Mouse (Mus musculus): ENCODE measurements at regions not wholly inside any gene's neighbourhood (a gene's known extent, or its start where the extent isn't known, plus 50 kb on each side); places are given as distances from the start of the nearest gene placed in this dataset.

DNA sequence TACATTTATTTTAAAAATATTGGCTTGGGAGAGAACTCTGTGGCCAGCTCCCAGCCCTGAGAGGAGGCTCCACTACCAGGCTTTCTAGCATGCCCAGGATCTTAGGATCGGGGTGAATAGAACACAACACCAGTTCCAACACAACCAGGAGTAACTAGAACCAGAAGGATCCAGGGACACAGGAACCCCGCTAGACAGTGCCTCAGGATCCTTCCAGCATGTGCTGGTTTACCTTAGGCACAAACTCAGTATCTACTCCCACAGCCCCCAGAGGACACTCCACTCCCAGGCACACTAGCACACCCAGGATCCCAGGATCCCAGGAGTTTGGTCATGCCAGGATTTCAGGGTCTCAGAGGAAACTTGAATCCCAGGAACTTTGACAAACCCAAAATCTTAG is 3537.8 kb upstream of the Gm7489 start:
- DNase-seq (ENCODE audit: extremely low read depth, low read depth, low spot score) = no peak
- H3K36me3 ChIP-seq (ENCODE audit: control insufficient read depth, insufficient read depth, low read length) = no peaks in the 10 kb centered on the region
- WGBS = 100% methylated on average over 2 of the region's 2 CpGs
- no peak overlapping the region for H3K27ac ChIP-seq (replicated peaks; ENCODE audit: insufficient read depth, low read depth, low read length)
- no peak overlapping the region for H3K9ac ChIP-seq (ENCODE audit: low read depth, low read length)
- no peak overlapping the region for H3K4me3 ChIP-seq (ENCODE audit: insufficient read depth, low read depth, low read length)
- TF ChIP-seq CTCF (IDR thresholded peaks at IDR 0.05; ENCODE audit: low read depth, low read length) (no peak), POLR2A (IDR thresholded peaks at IDR 0.05; ENCODE audit: extremely low read depth, insufficient read depth, low read length) (no peak)
- H3K79me2 ChIP-seq (ENCODE audit: control insufficient read depth, insufficient read depth, low read length) = no peaks in the 10 kb centered on the region
- no peaks in the 10 kb centered on the region for H3K27me3 ChIP-seq (ENCODE audit: control insufficient read depth, insufficient read depth, low read length)
- H3K4me1 ChIP-seq (ENCODE audit: control insufficient read depth, insufficient read depth, low read length) = no peaks in the 10 kb centered on the region

DNA sequence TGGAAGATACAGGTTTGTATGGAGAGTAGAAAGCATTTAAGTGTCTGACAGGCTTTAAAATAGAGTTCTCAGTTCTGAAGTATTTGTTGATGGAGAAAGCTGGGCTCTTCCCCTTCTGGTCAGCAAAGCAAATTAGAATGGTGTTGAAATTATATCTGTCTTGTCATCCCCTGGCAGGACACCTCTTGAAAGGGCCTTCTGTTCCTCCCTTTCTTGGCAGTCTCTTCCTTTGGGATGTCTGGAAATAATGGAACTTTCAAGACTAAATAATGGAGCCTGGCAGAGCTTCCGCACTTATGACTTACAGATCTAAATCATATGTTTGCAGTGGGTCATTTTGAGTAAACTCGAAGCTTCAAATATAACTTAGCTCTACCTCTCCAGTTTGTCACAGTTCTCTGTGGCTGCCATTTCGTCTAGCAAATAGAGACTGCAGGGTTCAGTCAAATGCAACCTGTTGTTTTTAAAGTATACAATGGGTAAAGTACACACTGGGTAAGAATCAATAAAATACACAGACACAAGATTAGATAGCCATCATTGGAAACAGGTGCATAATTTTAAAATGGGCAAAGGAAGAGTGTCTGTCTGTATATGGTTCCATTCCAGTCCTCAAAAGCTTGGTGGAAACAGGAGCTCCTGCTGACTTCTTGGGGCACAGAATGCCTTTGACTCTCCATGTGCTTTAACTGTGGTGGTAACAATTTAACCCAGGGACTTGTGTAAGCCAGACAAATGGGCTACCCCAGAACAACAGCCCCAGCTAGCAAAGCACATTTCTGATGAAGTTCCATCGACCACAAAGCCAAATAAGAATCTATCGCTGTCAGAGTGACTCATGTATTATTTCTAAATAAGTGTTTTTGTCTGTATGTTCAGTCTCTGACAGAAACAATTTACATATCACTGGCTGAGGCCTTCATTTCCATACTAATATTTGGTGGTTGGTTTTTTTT is 3524.4 kb upstream of the Gm7489 start:
- H3K36me3 ChIP-seq (ENCODE audit: control insufficient read depth, insufficient read depth, low read length) = no peaks in the 10 kb centered on the region
- WGBS = 22% methylated on average over 5 of the region's 5 CpGs
- no peaks in the 10 kb centered on the region for H3K27me3 ChIP-seq (ENCODE audit: control insufficient read depth, insufficient read depth, low read length)
- no peak overlapping the region for H3K4me3 ChIP-seq (ENCODE audit: insufficient read depth, low read depth, low read length)
- peak overlapping the region; percentile 91 for H3K27ac ChIP-seq (replicated peaks; ENCODE audit: insufficient read depth, low read depth, low read length)
- no peaks in the 10 kb centered on the region for H3K79me2 ChIP-seq (ENCODE audit: control insufficient read depth, insufficient read depth, low read length)
- TF ChIP-seq CTCF (IDR thresholded peaks at IDR 0.05; ENCODE audit: low read depth, low read length) = no peak
- no peak for TF ChIP-seq POLR2A (IDR thresholded peaks at IDR 0.05; ENCODE audit: extremely low read depth, insufficient read depth, low read length)
- H3K4me1 ChIP-seq (ENCODE audit: control insufficient read depth, insufficient read depth, low read length) = peaks cover 13% of the 10 kb centered on the region
- H3K9ac ChIP-seq (ENCODE audit: low read depth, low read length) = no peak overlapping the region
- DNase-seq (ENCODE audit: extremely low read depth, low read depth, low spot score) = peak; percentile 86

DNA sequence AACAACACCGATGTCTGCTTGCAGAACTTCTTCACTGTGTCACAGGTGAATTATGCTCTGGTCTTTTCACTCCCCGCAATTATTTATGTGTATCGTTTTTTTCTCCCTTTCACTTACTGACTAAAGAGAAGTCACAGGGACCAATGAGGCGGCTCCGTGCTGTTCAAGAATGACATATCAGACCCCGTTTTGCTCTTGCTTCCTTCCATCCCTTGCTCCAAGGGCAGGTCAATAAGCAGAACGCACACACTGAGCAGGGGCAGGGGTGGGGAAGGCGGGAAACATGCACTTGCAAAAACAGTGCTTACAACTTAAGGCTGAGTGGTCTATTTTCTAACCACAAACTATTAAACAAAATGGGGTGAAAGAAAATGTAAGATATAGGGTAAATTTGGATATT is 3523.4 kb upstream of the Gm7489 start:
- no peaks in the 10 kb centered on the region for H3K79me2 ChIP-seq (ENCODE audit: control insufficient read depth, insufficient read depth, low read length)
- TF ChIP-seq CTCF (IDR thresholded peaks at IDR 0.05; ENCODE audit: low read depth, low read length) (no peak), POLR2A (IDR thresholded peaks at IDR 0.05; ENCODE audit: extremely low read depth, insufficient read depth, low read length) (no peak)
- WGBS = 43% methylated on average over 8 of the region's 8 CpGs
- H3K27ac ChIP-seq (replicated peaks; ENCODE audit: insufficient read depth, low read depth, low read length) = peak overlapping the region; percentile 96
- peak overlapping the region; percentile 49; the same call in 1 of the 2 replicates for H3K9ac ChIP-seq (ENCODE audit: low read depth, low read length)
- H3K4me1 ChIP-seq (ENCODE audit: control insufficient read depth, insufficient read depth, low read length) = peaks cover 13% of the 10 kb centered on the region
- no peaks in the 10 kb centered on the region for H3K36me3 ChIP-seq (ENCODE audit: control insufficient read depth, insufficient read depth, low read length)
- H3K27me3 ChIP-seq (ENCODE audit: control insufficient read depth, insufficient read depth, low read length) = no peaks in the 10 kb centered on the region
- no peak overlapping the region; the same call in 1 of the 2 replicates for H3K4me3 ChIP-seq (ENCODE audit: insufficient read depth, low read depth, low read length)
- no peak for DNase-seq (ENCODE audit: extremely low read depth, low read depth, low spot score)

GRCm38 (mm10) chr15:50361751-50362507 is 3522.8 kb upstream of the Gm7489 start:
- no peak overlapping the region; the same call in 1 of the 2 replicates for H3K27ac ChIP-seq (replicated peaks; ENCODE audit: insufficient read depth, low read depth, low read length)
- peaks cover 13% of the 10 kb centered on the region for H3K4me1 ChIP-seq (ENCODE audit: control insufficient read depth, insufficient read depth, low read length)
- no peaks in the 10 kb centered on the region for H3K36me3 ChIP-seq (ENCODE audit: control insufficient read depth, insufficient read depth, low read length)
- H3K79me2 ChIP-seq (ENCODE audit: control insufficient read depth, insufficient read depth, low read length) = no peaks in the 10 kb centered on the region
- DNase-seq (ENCODE audit: extremely low read depth, low read depth, low spot score) = peak; percentile 93
- 2% methylated on average over 4 of the region's 4 CpGs for WGBS
- no peak overlapping the region for H3K9ac ChIP-seq (ENCODE audit: low read depth, low read length)
- H3K27me3 ChIP-seq (ENCODE audit: control insufficient read depth, insufficient read depth, low read length) = no peaks in the 10 kb centered on the region
- TF ChIP-seq CTCF (IDR thresholded peaks at IDR 0.05; ENCODE audit: low read depth, low read length) (no peak), POLR2A (IDR thresholded peaks at IDR 0.05; ENCODE audit: extremely low read depth, insufficient read depth, low read length) (no peak)
- peak overlapping the region; percentile 49 for H3K4me3 ChIP-seq (ENCODE audit: insufficient read depth, low read depth, low read length)

- no peak for DNase-seq (ENCODE audit: extremely low read depth, low read depth, low spot score)
- TF ChIP-seq CTCF (IDR thresholded peaks at IDR 0.05; ENCODE audit: low read depth, low read length) (no peak), POLR2A (IDR thresholded peaks at IDR 0.05; ENCODE audit: extremely low read depth, insufficient read depth, low read length) (no peak)
- Histone ChIP-seq H3K4me1 (ENCODE audit: control insufficient read depth, insufficient read depth, low read length) (no peaks in the 10 kb centered on the region; the same call in 1 of the 2 replicates), H3K27me3 (ENCODE audit: control insufficient read depth, insufficient read depth, low read length) (no peaks in the 10 kb centered on the region), H3K9ac (ENCODE audit: low read depth, low read length) (no peak overlapping the region), H3K36me3 (ENCODE audit: control insufficient read depth, insufficient read depth, low read length) (no peaks in the 10 kb centered on the region), H3K79me2 (ENCODE audit: control insufficient read depth, insufficient read depth, low read length) (no peaks in the 10 kb centered on the region), H3K27ac (replicated peaks; ENCODE audit: insufficient read depth, low read depth, low read length) (no peak overlapping the region), H3K4me3 (ENCODE audit: insufficient read depth, low read depth, low read length) (no peak overlapping the region)
- 91% methylated on average over 7 of the region's 7 CpGs for WGBS
Measured at GRCm38 (mm10) chr15:50400006-50400781, 3484.5 kb upstream of the Gm7489 start.
